Mouse (Mus musculus): ENCODE results near the gene Eif2b4.

Eif2b4 gene

GRCm38 (mm10) chr5:31199893-31200292 lies 6.7 kb upstream of the Eif2b4 start:
- DNase-seq (ENCODE audit: low spot score): no peak

- no peak for DNase-seq (ENCODE audit: low spot score)
Measured at GRCm38 (mm10) chr5:31199321-31199892, 6.2 kb upstream of the Eif2b4 start.

DNA sequence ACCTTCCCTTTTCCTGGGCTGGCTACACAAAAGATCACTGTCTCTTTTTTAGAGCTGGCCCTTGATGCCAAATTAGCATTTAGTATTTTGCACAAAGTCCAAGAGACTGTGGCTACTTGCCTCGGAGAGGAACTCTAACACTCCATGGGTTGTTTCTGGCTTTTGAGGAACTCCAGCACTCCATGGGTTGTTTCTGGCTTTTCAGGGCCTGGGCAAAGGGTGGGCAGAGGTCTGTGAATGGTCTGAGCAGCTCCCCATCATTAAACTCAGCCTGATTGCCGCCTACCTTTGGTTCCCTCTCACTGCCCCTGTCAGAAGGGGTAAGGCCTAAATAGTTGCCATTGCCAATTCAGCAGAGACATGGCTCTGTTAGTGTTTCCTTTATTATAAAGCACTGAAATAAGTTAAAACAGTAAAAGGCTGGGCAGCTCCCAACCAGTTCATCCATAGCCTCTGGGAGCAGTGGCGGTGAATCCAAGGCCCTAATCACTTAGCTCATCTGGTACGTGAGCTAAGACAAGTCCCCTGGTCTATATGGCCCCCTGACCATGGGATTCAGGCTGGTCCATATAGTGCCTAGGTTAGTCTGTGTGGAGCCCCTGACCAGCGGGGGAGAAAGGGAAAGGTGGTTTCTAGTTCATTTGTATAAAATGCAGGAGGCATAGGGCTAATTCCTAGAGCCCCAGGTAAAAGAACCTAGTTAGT lies 5.5 kb upstream of the Eif2b4 start:
- DNase-seq (ENCODE audit: low spot score): no peak

- no peak for DNase-seq (ENCODE audit: low spot score)
Measured at GRCm38 (mm10) chr5:31198170-31198569, 4.9 kb upstream of the Eif2b4 start.

- DNase-seq (ENCODE audit: low spot score): no peak
Measured at GRCm38 (mm10) chr5:31197072-31197471, 3.8 kb upstream of the Eif2b4 start.

- DNase-seq (ENCODE audit: low spot score): no peak
Measured at GRCm38 (mm10) chr5:31196207-31196606, 3.0 kb upstream of the Eif2b4 start.

DNA sequence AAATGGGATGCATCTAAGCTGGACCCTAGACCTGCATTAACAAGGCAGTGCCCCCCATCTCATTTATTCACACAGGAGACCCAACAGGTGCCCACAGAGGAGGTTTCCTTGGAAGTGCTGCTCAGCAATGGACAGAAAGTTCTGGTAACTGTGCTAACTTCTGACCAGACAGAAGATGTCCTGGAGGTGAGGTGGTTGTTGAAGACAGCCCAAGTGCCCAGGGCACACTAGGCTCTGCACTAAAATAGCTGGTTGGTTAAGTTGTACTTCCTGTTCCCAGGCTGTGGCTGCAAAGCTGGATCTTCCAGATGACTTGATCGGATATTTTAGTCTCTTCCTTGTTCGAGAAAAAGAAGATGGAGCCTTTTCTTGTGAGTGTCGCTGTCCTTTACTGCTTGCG lies 2.4 kb upstream of the Eif2b4 start:
- no peak for DNase-seq (ENCODE audit: low spot score)

DNA sequence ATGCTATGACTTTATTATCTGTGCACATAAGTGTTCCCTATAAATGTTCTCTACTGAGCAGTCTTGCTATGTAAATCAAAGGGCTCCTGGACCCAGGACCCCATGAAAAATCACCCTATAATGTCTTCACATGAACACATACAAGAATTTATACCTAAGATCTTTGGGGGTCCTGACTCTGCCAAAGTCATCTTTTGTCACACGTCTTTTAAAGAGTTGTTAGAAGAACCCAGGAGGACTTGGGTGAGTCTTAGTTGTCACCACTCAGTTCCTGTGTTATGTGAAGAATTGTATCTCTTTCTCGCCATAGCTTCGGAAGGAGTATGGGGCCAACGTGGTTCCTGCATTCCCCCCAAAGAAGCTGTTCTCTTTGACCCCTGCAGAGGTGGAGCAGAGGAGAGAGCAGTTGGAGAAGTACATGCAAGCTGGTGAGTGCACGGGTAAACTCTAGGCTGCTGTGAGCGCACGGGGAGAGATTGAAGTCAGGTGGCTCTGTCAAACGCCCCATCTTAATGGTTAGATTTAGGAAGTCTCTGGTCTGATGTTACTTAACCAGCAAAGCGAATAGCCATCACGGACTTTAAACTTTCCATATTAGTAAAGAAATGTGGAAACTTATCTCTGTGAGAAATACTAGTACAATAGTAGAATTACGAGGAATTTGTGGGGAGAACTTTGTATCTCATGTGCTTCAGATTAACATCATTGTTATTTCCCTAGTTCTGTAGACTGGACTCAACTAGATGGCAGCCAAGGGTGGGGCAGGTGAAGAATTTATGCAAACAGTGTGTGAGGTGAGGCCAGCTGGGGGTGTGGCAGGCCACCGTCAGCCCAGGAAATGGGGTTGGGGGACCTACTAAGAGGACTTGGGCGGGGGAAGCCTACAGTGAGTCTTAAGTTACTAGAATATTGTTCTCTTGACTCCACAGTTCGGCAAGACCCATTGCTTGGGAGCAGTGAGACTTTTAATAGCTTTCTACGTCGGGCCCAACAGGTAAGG lies 1.6 kb upstream of the Eif2b4 start:
- DNase-seq (ENCODE audit: low spot score): no peak

DNA sequence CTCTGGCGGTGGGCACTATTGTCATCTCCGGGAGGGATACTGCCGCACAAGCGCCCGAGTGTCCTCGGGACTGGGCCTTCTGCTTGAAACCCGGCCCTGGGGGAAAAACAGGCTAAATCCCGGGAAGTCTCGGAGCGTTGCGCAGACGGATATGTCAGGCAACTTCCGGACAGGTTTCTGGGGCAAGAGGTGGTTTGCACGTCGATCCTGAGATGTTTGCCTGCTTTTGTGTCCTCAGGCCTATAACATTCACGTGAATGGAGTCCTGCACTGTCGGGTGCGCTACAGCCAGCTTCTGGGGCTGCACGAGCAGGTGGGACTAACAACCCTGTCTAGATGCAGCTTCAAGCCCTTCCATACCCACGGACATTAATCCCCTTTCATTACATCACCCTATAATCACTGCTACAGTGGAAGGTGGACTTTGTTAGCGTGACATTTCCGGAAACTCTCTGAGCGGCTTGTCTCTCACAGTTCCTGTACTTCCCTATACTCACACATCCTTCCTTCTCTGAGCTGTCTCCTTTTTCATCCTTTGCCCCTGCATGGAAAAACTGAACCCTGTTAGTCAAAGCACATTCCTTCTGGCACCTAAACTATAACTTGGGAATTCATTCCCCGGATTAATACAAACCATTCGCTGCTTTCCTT lies 526 bp upstream of the Eif2b4 start:
- no peak for DNase-seq (ENCODE audit: low spot score)

DNA sequence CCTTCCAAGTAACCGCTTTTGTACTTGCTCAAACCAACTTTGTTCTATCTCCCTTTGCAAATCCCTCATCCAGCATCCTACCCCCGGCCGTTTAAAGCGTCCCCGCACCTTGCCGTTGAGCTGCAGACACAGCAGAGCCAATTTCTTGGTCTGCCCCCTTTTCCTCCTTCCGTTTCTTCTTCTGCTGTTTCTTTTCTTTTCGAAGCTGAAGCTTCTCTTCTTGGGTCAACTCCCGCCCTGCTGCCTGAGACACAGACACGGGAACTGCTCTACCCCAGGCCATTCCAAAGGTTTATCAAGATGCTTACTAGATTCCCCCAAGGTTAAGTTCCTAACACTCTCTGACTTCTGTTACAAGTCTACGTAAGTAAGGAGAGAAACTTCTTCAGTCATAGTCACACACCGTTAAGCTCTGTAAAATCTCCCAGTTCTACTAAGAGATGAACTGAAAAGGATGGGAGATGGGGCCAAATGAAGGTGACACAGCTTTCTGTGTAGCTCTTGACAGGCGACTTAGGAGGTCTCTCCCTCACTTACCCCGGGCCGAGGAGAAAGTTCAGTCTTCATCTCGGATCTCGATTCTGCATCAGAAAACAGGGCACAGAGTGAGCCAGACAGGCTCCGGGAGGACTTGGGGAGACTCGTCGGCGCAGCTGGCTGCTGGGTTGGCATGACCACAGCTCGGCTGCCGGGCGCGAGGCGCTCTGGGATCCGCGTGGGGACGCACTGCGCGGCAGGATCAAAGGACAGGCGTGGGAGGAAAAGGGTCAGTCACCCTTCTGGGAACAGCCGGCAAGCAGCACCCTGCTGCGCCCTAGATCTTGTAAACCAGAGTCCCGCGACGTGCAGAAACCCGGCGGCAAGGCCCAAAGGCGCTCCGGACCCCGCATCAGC lies 938 bp downstream of the Eif2b4 start:
- no peak for DNase-seq (ENCODE audit: low spot score)

- no peak for DNase-seq (ENCODE audit: low spot score)
Measured at GRCm38 (mm10) chr5:31190201-31190600, 3.0 kb downstream of the Eif2b4 start.

GRCm38 (mm10) chr5:31188223-31188840 lies 4.9 kb downstream of the Eif2b4 start:
- no peak for DNase-seq (ENCODE audit: low spot score)

GRCm38 (mm10) chr5:31183678-31184077 lies 9.6 kb downstream of the Eif2b4 start:
- no peak for DNase-seq (ENCODE audit: low spot score)

GRCm38 (mm10) chr5:31181183-31181770 lies 12.0 kb downstream of the Eif2b4 start:
- no peak for DNase-seq (ENCODE audit: low spot score)

DNA sequence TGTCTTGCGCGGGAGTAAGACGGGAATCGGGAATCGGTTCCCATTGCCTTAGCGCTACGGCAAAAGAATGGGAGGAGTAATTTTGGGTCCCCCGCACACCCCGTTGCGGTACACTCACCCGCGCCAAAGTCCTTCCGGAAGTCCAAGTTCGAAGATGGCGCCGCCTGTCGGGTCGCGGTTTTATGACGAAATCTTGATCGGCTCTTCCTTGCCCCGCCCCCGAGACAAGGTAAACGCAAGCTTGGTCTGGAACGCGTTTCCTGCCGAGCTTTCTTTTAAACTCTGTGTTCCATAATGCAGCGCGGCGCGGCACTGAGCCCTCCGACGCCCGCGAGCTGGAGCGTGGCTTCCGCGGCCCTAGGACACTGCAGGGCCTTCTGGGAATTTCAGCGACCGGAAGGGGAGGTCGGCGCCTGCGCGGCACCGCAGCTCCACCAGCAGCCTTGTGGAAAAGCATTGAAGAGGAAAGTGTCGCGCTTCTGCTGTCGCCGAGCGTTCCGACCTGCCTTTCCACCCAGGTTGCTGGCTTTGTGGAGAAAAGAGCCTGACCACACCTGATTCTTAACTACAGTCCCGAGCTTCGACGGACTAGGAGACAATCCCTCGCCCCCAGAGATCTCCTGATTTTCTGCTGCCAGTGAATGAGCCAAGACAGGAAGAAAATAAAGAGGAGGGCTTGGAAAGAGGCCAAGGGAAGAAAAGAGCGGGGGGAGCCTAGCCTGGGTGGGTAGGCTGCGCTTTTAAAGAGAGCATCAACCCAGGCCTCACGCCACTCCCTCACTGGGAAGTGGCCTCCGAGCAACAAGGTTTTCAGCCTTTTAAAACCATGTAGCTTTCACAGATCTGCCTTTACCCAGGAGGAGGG lies 13.2 kb downstream of the Eif2b4 start, which contains the start of the genes Gm29609 and Gtf3c2:
Gm29609 (minus strand) TSS at position 146 of the 865 bp plus-strand sequence.
Gtf3c2 (minus strand) TSS at position 379 of the 865 bp plus-strand sequence.
- peak; percentile 93 for DNase-seq (ENCODE audit: low spot score)

DNA sequence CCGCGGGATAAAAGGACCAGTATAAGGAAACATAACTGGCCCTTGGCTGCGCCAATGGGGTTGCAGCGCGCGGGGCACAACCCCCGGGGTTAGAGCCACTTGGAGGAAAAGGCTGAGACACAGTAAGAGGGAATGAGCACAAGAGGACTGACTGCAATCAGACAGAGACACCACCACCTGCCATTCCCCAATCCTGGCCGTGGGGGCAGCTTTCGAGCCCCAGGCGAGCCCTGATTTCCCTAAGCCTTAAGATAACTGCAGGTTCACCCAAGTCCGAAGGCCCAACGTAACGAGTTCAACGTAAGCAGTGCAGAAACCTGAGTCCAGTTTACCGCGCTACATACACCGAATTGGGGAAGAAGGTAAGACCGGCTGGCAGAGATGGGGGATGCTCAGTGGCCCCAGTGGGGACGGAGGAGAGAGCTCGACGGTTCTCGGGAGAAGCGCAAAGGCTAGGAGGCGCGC lies 13.9 kb downstream of the Eif2b4 start:
- DNase-seq (ENCODE audit: low spot score): no peak

GRCm38 (mm10) chr5:31168630-31169029 lies 24.6 kb downstream of the Eif2b4 start:
- DNase-seq (ENCODE audit: low spot score): no peak

DNA sequence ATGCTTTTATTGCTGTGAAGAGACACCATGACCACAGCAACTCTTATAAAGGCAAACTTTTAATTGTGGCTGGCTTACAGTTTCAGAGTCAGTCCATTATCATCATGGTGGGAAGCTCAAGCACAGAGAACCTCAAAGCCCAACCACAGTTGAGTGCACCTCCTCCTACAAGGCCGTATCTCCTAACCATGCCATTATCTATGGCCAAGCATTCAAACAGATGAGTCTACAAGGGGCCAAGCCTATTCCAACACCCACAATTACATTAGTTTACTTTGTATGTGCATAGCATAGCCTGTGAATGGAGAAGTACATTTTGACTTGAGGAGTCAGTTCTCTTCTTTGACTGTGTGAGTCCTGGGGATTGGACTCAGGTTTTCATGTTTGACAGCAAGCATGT lies 28.4 kb downstream of the Eif2b4 start:
- DNase-seq (ENCODE audit: low spot score): no peak

GRCm38 (mm10) chr5:31162462-31162861 lies 30.8 kb downstream of the Eif2b4 start:
- no peak for DNase-seq (ENCODE audit: low spot score)
